14 mouse cellular contexts compared by ENCODE assay signal in the genomic region with DNA sequence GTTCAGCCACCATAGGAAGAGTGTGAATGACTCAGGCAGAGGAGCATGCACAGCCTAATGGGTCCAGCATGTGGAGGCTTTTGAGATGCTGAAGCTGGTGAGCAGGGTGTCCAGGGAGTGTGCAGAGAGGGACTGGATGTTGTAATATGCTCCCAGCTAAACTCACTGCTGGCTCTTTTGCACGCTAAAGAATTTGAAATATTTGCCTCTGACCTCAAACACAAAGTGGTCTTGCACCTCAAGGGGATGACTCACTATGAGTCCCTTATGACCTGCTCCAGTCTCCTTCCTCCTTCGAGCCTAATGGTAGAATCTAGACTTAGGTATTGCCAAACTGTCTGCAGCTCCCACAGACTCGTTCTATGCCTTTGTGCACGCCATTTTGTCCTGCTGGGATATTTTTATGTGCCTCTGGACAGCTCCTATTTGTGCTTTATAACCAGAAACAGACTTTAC. TPM values are rescaled to one million over a fixed set of nuclear protein-coding genes. Genes with fewer than 3 reads are reported as not detected.
DNase-seq lines count a peak whose midpoint lies in the region; ATAC-seq lines count a peak whose summit lies in the region.
"Had no signal": no experiment of that assay in that cellular context is flagged by ENCODE, and none has a peak within 500 bp of the region (broad histone marks: within the 10 kb centered on the region; RNA-seq: fewer than 3 reads in every experiment).

No protein-coding gene starts in this region.

- H3K36me3 ChIP-seq in lung, embryonic 16.5 days (ENCODE audit: control insufficient read depth, insufficient read depth, low read length) = no peaks in the 10 kb centered on the region
- H3K36me3 ChIP-seq in limb, embryonic 10.5 days = no peaks in the 10 kb centered on the region
- H3K36me3 ChIP-seq: neural tube, embryonic 13.5 days had no signal

- no peak overlapping the region for H3K4me2 ChIP-seq in lung, embryonic 16.5 days (ENCODE audit: low read depth, low read length)
- H3K4me2 ChIP-seq: neural tube, embryonic 13.5 days had no signal

- H3K9me3 ChIP-seq in lung, embryonic 16.5 days (ENCODE audit: control insufficient read depth, low read length) = no peaks in the 10 kb centered on the region
- no peaks in the 10 kb centered on the region for H3K9me3 ChIP-seq in limb, embryonic 10.5 days (replicated peaks)
- H3K9me3 ChIP-seq: neural tube, embryonic 13.5 days had no signal

- H3K4me1 ChIP-seq in lung, embryonic 16.5 days (replicated peaks; ENCODE audit: control insufficient read depth, insufficient read depth, low read length) = 0 out of 2 replicates have a peak, but pooled peaks cover 2% of the 10 kb centered on the region
- H3K4me1 ChIP-seq in limb, embryonic 10.5 days = peaks cover 13% of the 10 kb centered on the region
- H3K4me1 ChIP-seq: neural tube, embryonic 13.5 days had no signal

- peak; percentile 62 for ATAC-seq in lung, embryonic 16.5 days (ENCODE audit: low read depth)
- no peak for ATAC-seq in erythroid progenitor cell, adult 5-6 weeks (replicated peaks; ENCODE audit: low FRiP score, poor library complexity, severe bottlenecking)
- ATAC-seq: midbrain, embryonic 16.5 days had no signal

- intact Hi-C loops in gastrocnemius, postnatal 14 days (cut with DNase I; ENCODE audit: low total_unique reads) = no loop called here

- no peak overlapping the region for H3K9ac ChIP-seq in lung, embryonic 16.5 days (ENCODE audit: low read length)
- H3K9ac ChIP-seq: neural tube, embryonic 13.5 days had no signal

- H3K4me3 ChIP-seq in lung, embryonic 16.5 days (ENCODE audit: low read length) = no peak overlapping the region
- no peak overlapping the region for H3K4me3 ChIP-seq in limb, embryonic 10.5 days
- H3K4me3 ChIP-seq: neural tube, embryonic 13.5 days had no signal

- WGBS in lung, embryonic 16.5 days = 32% methylated on average over 4 of the region's 4 CpGs
- 63% methylated on average over 4 of the region's 4 CpGs for WGBS in limb, embryonic 10.5 days

- H3K27me3 ChIP-seq in lung, embryonic 16.5 days (ENCODE audit: control insufficient read depth, insufficient read depth, low read depth, low read length) = no peaks in the 10 kb centered on the region
- H3K27me3 ChIP-seq in limb, embryonic 10.5 days (ENCODE audit: low read depth, poor library complexity, severe bottlenecking) = 0 out of 2 replicates have a peak, but pooled peaks cover 14% of the 10 kb centered on the region
- H3K27me3 ChIP-seq: neural tube, embryonic 13.5 days had no signal

- peak; percentile 46 for DNase-seq in gastrocnemius, adult 18-20 months (ENCODE audit: low spot score)
- no peak for DNase-seq in gastrocnemius, postnatal 14 days
- DNase-seq in lung, postnatal 14 days = no peak
- no peak for DNase-seq in limb, embryonic 10.5 days (ENCODE audit: low spot score)
- no peak for DNase-seq in B cell, adult 2 months
- DNase-seq in urinary bladder, postnatal 25 days (ENCODE audit: low spot score) = no peak
- DNase-seq: adrenal gland, adult 8-10 months; cerebellum, postnatal 25 days; layer of hippocampus, adult 9-11 months; thymus, adult 2 months had no signal

- no peak overlapping the region for H3K27ac ChIP-seq in lung, embryonic 16.5 days (ENCODE audit: low read length)
- peak overlapping the region; percentile 65; the same call in 1 of the 2 replicates for H3K27ac ChIP-seq in limb, embryonic 10.5 days
- H3K27ac ChIP-seq: neural tube, embryonic 13.5 days had no signal

RNA-seq across cellular contexts. Expression of gene Slit3, which starts 55.0 kb away (rescaled TPM):
- 1 to 10 TPM; 7.9 to 9.0 TPM for total RNA-seq in gastrocnemius, adult 18-20 months (2021)
- 10 to 100 TPM; 11.0 to 12.1 TPM for total RNA-seq in gastrocnemius, postnatal 14 days (2021)
- 9.1 and 9.2 TPM in 2 replicates for polyA plus RNA-seq in lung, embryonic 16.5 days (2015; fragmentation: Nextera tagmentation; extraction: Ambion mirVana)
- 20.2 and 21.9 TPM in 2 replicates for polyA plus RNA-seq in limb, embryonic 10.5 days (2016; fragmentation: Nextera tagmentation; extraction: Ambion mirVana)
- 0.72 TPM in 1 of 2 replicates, not detected in the other for total RNA-seq in erythroid progenitor cell, adult 5-6 weeks (2015; ENCODE audit: low replicate concordance)
- total RNA-seq in erythroid progenitor cell, adult 5-6 weeks (2017; ENCODE audit: low replicate concordance) = not detected in 2 replicates

Comparison
In these comparisons a context has a peak if more than half of its experiments do, and no peak if none do; other contexts are left out.
1. RNA of gene Slit3, which starts 55.0 kb away (total RNA-seq): 11.0 to 12.1 TPM in gastrocnemius, postnatal 14 days and 7.9 to 9.0 TPM in gastrocnemius, adult 18-20 months; 0.72 TPM in erythroid progenitor cell, adult 5-6 weeks; every median in the first group is over 4 times any median in the second.